12 mouse cellular contexts compared by ENCODE assay signal in the genomic region with DNA sequence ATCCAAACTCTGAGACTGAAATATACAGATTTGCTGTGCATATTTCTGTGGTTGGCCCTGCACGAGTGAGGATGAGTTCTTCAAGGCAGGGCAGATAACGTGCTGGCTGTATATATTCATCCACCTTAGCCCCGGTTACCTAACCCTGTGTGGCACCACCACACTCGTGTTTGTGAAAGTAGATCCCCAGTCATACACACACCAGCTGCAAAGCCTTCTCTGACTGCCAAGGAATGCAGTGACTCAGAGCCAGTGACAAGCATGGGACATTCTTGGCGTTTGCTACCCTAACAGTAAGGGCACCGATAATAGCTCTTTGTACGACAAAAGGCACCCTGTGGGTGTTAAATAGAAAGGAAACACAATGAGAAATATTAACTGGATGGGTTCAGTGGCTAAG. TPM values are rescaled to one million over a fixed set of nuclear protein-coding genes. Genes with fewer than 3 reads are reported as not detected.
DNase-seq lines count a peak whose midpoint lies in the region; ATAC-seq and TF ChIP-seq lines count a peak whose summit lies in the region.
"Had no signal": no experiment of that assay in that cellular context is flagged by ENCODE, and none has a peak within 500 bp of the region (broad histone marks: within the 10 kb centered on the region; RNA-seq: fewer than 3 reads in every experiment).

No protein-coding gene starts in this region.

- TF ChIP-seq CTCF in left cerebral cortex, adult 2 months (IDR thresholded peaks at IDR 0.05), result no peak

- DNase-seq in gastrocnemius, adult 18-20 months (ENCODE audit: low spot score), result peak; percentile 82
- DNase-seq in gastrocnemius, postnatal 4 days (ENCODE audit: low spot score in 2 of 2), result no peak
- peak; percentile 24 for DNase-seq in NIH3T3 (ENCODE audit: low read depth)
- peak; percentile 44 for DNase-seq in gastrocnemius, postnatal 14 days
- peak in 1 of 2 experiments; percentile 32 for DNase-seq in left cerebral cortex, adult 2 months (ENCODE audit: extremely low spot score in 1 of 2, low spot score in 2 of 2)
- no peak for DNase-seq in natural killer cell, adult 2 months (ENCODE audit: low spot score in 2 of 2)
- DNase-seq in cerebellum, adult 11-12 months, result no peak
- DNase-seq in midbrain, embryonic 11.5 days (ENCODE audit: low spot score, missing footprints), result no peak

- no peaks in the 10 kb centered on the region for H3K27me3 ChIP-seq in midbrain, embryonic 11.5 days (ENCODE audit: control insufficient read depth, insufficient read depth, low read length)
- H3K27me3 ChIP-seq: stomach, embryonic 15.5 days had no signal

- H3K36me3 ChIP-seq in midbrain, embryonic 11.5 days (ENCODE audit: control insufficient read depth, insufficient read depth, low read length), result no peaks in the 10 kb centered on the region
- H3K36me3 ChIP-seq: stomach, embryonic 15.5 days had no signal

- no peak overlapping the region for H3K4me3 ChIP-seq in left cerebral cortex, adult 2 months
- H3K4me3 ChIP-seq in midbrain, embryonic 11.5 days (ENCODE audit: low read depth, low read length), result no peak overlapping the region
- H3K4me3 ChIP-seq: erythroblast, embryonic 14.5 days; stomach, embryonic 15.5 days had no signal

- no peaks in the 10 kb centered on the region for H3K9me3 ChIP-seq in midbrain, embryonic 11.5 days (ENCODE audit: control insufficient read depth, low read length)
- H3K9me3 ChIP-seq: stomach, embryonic 15.5 days had no signal

- H3K9ac ChIP-seq in midbrain, embryonic 11.5 days (ENCODE audit: low read length), result no peak overlapping the region
- H3K9ac ChIP-seq: stomach, embryonic 15.5 days had no signal

- ATAC-seq in midbrain, embryonic 11.5 days (ENCODE audit: low FRiP score), result no peak
- ATAC-seq: intestine, embryonic 16.5 days had no signal

- no peaks in the 10 kb centered on the region for H3K4me1 ChIP-seq in midbrain, embryonic 11.5 days (ENCODE audit: control insufficient read depth, insufficient read depth, low read length)
- H3K4me1 ChIP-seq: stomach, embryonic 15.5 days had no signal

- H3K4me2 ChIP-seq in midbrain, embryonic 11.5 days, result no peak overlapping the region
- H3K4me2 ChIP-seq: stomach, embryonic 15.5 days had no signal

- peak overlapping the region; percentile 66; the same call in 1 of the 2 replicates for H3K27ac ChIP-seq in left cerebral cortex, adult 2 months
- H3K27ac ChIP-seq in midbrain, embryonic 11.5 days (ENCODE audit: low read depth, low read length), result no peak overlapping the region
- H3K27ac ChIP-seq: stomach, embryonic 15.5 days had no signal

- 80% methylated on average over 7 of the region's 7 CpGs for WGBS in midbrain, embryonic 11.5 days

- intact Hi-C loops in gastrocnemius, postnatal 14 days (cut with DNase I; ENCODE audit: low total_unique reads), result no loop called here
- intact Hi-C loops in left cerebral cortex, adult 2 months (cut with DNase I), result loop anchor here (2.0 kb wide), 1 partner anchor 29 kb away; no protein-coding TSS in a partner anchor

RNA-seq across cellular contexts. Expression of gene Atoh7, which starts 28.8 kb away (rescaled TPM):
- total RNA-seq in gastrocnemius, adult 18-20 months (2021), result not detected
- not detected for total RNA-seq in gastrocnemius, postnatal 4 days (2021)
- 1 to 10 TPM in 1 of 2 experiments, under 1 TPM in 1; 0.41 to 1.1 TPM for total RNA-seq in gastrocnemius, postnatal 14 days (2021)
- total RNA-seq in left cerebral cortex, adult 2 months (2021), result 1 to 10 TPM; 3.3 to 3.4 TPM
- polyA plus RNA-seq in midbrain, embryonic 11.5 days (2014; fragmentation: Nextera tagmentation; extraction: Ambion mirVana), result 1.1 and 2.0 TPM in 2 replicates
- total RNA-seq: megakaryocyte, adult 5-6 weeks had no signal
- polyA plus RNA-seq: erythroblast, embryonic 14.5 days; intestine, embryonic 16.5 days had no signal

Comparison
In these comparisons a context has a peak if more than half of its experiments do, and no peak if none do; other contexts are left out.
1. DNase-seq: peak in gastrocnemius, adult 18-20 months (single experiment), NIH3T3 (single experiment) and gastrocnemius, postnatal 14 days (single experiment); none in gastrocnemius, postnatal 4 days (0 of 2), natural killer cell, adult 2 months (0 of 2), cerebellum, adult 11-12 months (single experiment) and midbrain, embryonic 11.5 days (single experiment).